Mouse (Mus musculus) testis, postnatal 10 days (tissue): ENCODE data around the gene Brpf3.

Experiments
- DNase-seq: peaks from one replicate; pipeline ENCODE4 v3.0.0; 2021; ENCODE audit warnings: low spot score

The Brpf3 gene

DNA sequence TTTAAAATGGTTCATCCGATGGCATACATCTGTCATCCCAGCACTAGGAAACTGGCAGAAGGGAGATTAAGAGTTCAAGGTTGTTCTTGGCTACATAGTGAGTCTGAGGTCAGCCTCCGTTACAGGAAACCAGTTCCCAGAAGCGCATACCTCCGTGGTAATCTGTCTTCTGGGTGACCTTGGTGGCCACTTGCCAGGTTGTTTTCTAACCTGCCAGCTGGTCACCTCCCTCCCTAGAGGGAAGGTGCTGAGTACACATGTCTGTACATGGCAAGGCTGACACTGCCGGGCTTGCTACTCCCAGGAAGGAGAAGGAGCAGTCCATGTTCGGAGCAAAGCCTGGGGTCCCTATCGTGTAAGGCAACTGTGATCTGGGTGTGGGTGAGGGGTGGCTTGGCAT, 73.9 kb downstream of the Brpf3 start:
- DNase-seq = peak; percentile 86

DNA sequence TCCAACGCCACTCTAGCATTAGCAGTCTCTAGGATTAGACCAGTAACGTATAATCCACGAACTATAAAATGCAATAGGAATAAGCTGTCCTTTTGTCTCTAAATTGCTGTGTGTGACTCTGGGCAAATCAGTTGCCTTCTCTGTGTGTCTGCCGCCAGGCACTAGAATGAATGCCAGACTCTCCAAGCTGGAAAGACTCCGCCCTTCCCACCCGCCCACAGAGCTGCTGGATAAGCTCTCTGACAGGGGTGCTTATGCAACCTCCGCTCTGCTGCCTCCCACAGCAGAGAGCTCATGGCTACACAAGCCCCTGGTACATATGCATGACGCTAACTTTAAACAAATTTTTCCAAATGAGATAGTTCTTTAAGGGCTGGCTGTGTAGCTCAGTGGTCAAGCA, 74.4 kb downstream of the Brpf3 start:
- DNase-seq = no peak

- no peak for DNase-seq
Observed at GRCm38 (mm10) chr17:28876331-28876730, 75.4 kb downstream of the Brpf3 start.

GRCm38 (mm10) chr17:28876821-28877220, 75.9 kb downstream of the Brpf3 start:
- peak; percentile 75 for DNase-seq

GRCm38 (mm10) chr17:28879931-28880391, 79.1 kb downstream of the Brpf3 start:
- peak; percentile 89 for DNase-seq

DNA sequence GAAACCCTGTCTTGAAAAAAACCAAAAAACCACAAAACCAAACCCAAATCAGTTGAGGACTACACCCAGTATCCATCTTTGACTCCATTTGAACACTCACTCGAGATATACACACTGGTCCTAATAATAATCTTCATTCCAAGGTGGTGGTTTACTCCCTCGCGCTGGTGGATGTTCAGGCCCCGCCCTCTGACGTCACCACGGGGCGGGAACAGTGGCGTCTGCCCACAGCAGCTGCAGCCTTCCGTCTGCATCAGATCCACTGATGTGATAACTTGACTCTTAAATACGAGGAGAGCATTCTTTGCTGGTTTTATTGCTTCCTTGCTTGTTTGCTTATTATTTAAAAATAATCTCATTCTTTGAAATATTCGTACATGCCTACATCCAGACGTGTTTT, 81.4 kb downstream of the Brpf3 start:
- DNase-seq = peak; percentile 90

DNA sequence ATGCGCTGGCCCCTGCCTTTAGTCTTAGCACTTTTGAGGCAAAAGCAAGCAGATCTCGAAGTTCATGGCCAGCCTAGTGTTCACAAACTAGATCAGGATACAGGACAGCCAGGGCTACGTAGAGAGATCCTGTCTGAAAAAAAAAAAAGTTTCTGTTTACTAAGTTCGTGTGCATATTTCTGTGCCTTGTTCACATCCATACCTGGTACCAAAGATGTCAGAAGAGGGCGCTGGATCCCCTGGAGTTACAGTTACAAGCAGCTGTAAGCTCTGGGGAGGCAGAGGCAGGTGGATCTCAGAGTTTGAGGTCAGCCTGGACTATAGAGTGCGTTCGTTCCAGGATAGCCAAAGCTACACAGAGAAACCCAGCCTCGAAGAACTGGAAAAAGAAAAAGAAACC, 81.9 kb downstream of the Brpf3 start:
- no peak for DNase-seq

DNA sequence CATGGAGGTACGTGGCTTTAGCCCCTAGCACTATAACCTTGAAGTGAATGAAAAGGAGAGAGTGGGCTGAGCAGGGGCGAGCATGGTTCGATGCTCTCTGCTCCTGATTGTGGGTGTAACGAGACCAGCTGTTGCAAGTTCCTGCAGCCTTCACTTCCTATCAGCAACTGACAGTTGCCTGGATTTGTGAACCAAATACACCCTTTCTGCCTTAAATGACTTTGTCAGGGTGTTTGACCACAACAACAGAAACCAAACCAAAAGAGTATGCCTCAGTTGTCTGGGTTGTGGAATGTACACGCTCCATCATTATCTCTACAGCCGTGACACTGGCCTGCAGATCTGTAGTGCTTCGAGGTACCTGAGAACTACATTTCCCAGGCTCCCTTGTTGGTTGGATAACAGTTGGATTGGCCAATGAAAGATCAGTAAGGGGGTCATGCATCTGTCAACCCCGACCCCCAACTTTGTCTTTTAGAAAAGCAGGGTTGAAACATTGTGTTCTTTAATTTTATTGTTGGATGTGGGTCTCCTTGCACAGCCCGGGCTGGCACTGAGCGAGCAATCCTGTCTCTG, 83.1 kb downstream of the Brpf3 start:
- no peak for DNase-seq

DNA sequence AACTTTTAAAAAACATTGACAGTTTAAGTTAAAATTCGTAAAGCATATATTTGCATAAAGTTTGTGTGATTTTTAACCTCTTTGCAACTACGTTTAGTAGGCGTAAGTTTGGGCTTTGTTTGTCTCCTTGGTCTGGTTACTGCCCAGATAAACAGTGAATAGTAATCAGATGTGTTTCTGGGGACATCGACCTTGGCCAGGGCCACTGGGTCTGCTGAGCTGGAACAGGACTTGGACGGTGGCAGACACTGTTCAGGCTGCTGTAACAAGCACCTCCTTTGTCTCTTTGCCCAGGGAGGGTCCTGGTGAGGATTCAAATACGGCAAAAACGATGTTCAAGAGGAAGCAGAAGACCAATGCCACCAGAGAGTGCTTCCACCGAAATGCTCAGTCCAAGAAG, 84.3 kb downstream of the Brpf3 start:
- DNase-seq = no peak

- DNase-seq = no peak
Observed at GRCm38 (mm10) chr17:28886266-28886665, 85.4 kb downstream of the Brpf3 start.
